Mouse (Mus musculus) olfactory bulb, adult 2 months (tissue): Measurements from ENCODE around the gene Slc16a10. TPM values are rescaled to one million over a fixed set of nuclear protein-coding genes. Genes with fewer than 3 reads are reported as not detected.

ENCODE experiments used
- H3K27ac ChIP-seq: fragments of 200-500 bp; 2 replicates; pipeline ENCODE4 v1.5.1; 2012; ENCODE audit warnings: low read depth, low read length; ENCODE audit not compliant: insufficient read depth
- H3K4me1 ChIP-seq: fragments of 200-500 bp; 2 replicates; pipeline ENCODE4 v1.6.1; 2012; ENCODE audit warnings: low read length; ENCODE audit not compliant: control insufficient read depth, insufficient read depth
- H3K4me3 ChIP-seq: fragments of 200-500 bp; 2 replicates; pipeline ENCODE4 v1.5.1; 2012; ENCODE audit warnings: mild to moderate bottlenecking, low read depth, low read length, moderate library complexity; ENCODE audit not compliant: insufficient read depth
- CTCF ChIP-seq: fragments of 200-500 bp; IDR thresholded peaks from 2 replicates; pipeline ENCODE4 v1.5.1; 2012; ENCODE audit warnings: low read depth, mild to moderate bottlenecking, low read length, moderate library complexity; ENCODE audit not compliant: insufficient read depth
- POLR2A ChIP-seq: fragments of 200-500 bp; IDR thresholded peaks from 2 replicates; pipeline ENCODE4 v1.6.1; 2012; ENCODE audit warnings: mild to moderate bottlenecking, low read depth, low read length, moderate library complexity; ENCODE audit not compliant: insufficient read depth
- WGBS: fragments of 180-500 bp; shearing (Covaris S2); methylation state at CpG from one replicate; pipeline ENCODE4 v1.1.7; 2018; 5-methylcytosine and 5-hydroxymethylcytosine counted together
- polyA plus RNA-seq: library from polyadenylated mRNA; stranded (reverse); fragments of >200 nt; gene quantifications from 2 replicates; pipeline ENCODE4 v1.2.4, GENCODE M21; 2012; ENCODE audit warnings: low replicate concordance; ENCODE audit not compliant: missing spikeins, insufficient read depth, insufficient read length

The Slc16a10 gene
- polyA plus RNA-seq, 1 experiment, result not detected

DNA sequence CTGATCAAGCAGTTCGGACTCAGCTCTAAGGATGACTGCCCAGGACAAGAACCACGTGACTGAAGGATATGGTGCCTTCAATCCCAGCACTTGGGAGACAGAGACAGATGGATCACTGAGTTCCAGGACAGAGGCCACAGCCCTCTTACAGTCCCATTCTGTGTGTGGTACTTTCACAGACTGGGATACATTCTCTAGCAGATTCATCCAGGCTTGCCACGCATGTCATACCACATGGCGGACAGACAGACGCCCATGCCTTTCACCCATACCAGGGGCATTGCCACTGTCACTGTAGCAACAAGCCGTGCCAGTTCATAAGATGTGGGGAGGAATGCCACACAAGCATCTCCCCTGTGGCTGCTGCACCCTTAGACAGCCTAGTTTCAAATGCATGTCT lies 111.3 kb downstream of the Slc16a10 start:
- peaks cover 10% of the 10 kb centered on the region for H3K4me1 ChIP-seq
- no peak overlapping the region for H3K27ac ChIP-seq
- WGBS, result 95% methylated on average over 6 of the region's 6 CpGs
- no peak overlapping the region for H3K4me3 ChIP-seq
- TF ChIP-seq CTCF, result no peak
- TF ChIP-seq POLR2A, result no peak

DNA sequence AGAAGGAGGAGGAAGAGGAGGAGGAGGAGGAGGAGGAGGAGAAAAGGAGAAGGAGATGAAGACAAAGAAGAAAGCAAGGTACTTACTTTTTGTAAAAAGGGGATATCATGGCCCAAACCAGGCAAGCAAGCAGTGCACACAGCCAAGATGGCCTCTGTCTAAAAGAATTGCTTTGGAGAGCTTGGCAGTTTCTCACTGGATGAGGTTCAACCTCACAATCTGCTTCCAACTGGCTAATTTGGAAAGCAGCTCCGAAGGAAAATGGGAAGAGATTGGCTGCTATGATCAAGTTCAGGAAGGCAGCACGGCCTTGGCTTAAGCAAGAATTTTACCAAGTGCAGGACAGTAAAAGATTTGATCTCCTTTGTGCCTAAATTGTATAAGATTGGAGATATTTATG lies 112.4 kb downstream of the Slc16a10 start:
- TF ChIP-seq POLR2A (no peak), CTCF (no peak)
- Histone ChIP-seq H3K4me3 (no peak overlapping the region), H3K27ac (no peak overlapping the region), H3K4me1 (peaks cover 13% of the 10 kb centered on the region)
- WGBS, result 62% methylated on average over 2 of the region's 2 CpGs

GRCm38 (mm10) chr10:40028091-40028490 lies 114.0 kb downstream of the Slc16a10 start:
- H3K4me3 ChIP-seq, result no peak overlapping the region
- no peak for TF ChIP-seq CTCF
- TF ChIP-seq POLR2A, result no peak
- peaks cover 11% of the 10 kb centered on the region for H3K4me1 ChIP-seq
- WGBS, result 84% methylated on average over 8 of the region's 8 CpGs
- H3K27ac ChIP-seq, result no peak overlapping the region

- 91% methylated on average over 5 of the region's 5 CpGs for WGBS
- Histone ChIP-seq H3K4me1 (peaks cover 7% of the 10 kb centered on the region; the same call in 1 of the 2 replicates), H3K4me3 (no peak overlapping the region), H3K27ac (no peak overlapping the region)
- no peak for TF ChIP-seq CTCF
- no peak for TF ChIP-seq POLR2A
Observed at GRCm38 (mm10) chr10:40026546-40026945, 115.5 kb downstream of the Slc16a10 start.

GRCm38 (mm10) chr10:40025560-40025959 lies 116.5 kb downstream of the Slc16a10 start:
- H3K27ac ChIP-seq, result peak overlapping the region; percentile 37
- TF ChIP-seq CTCF (no peak), POLR2A (no peak)
- H3K4me1 ChIP-seq, result peaks cover 9% of the 10 kb centered on the region
- 33% methylated on average over 8 of the region's 8 CpGs for WGBS
- peak overlapping the region; percentile 57 for H3K4me3 ChIP-seq

GRCm38 (mm10) chr10:40024554-40025428 lies 117.3 kb downstream of the Slc16a10 start, which contains the start of gene Mfsd4b1:
Mfsd4b1 (minus strand) TSS chr10:40025268.
- WGBS, result under 1% methylated on average over 46 of the region's 46 CpGs
- Histone ChIP-seq H3K4me3 (peak within 1 kb of the TSS; percentile 57), H3K27ac (peak within 1 kb of the TSS; percentile 70), H3K4me1 (peaks cover 9% of the 10 kb centered on the region)
- TF ChIP-seq POLR2A (peak; percentile 59), CTCF (no peak)

- Histone ChIP-seq H3K4me1 (peaks cover 7% of the 10 kb centered on the region), H3K27ac (no peak overlapping the region), H3K4me3 (no peak overlapping the region)
- WGBS, result 72% methylated on average over 2 of the region's 2 CpGs
- TF ChIP-seq POLR2A, result no peak
- no peak for TF ChIP-seq CTCF
Observed at GRCm38 (mm10) chr10:40020401-40020800, 121.7 kb downstream of the Slc16a10 start.

DNA sequence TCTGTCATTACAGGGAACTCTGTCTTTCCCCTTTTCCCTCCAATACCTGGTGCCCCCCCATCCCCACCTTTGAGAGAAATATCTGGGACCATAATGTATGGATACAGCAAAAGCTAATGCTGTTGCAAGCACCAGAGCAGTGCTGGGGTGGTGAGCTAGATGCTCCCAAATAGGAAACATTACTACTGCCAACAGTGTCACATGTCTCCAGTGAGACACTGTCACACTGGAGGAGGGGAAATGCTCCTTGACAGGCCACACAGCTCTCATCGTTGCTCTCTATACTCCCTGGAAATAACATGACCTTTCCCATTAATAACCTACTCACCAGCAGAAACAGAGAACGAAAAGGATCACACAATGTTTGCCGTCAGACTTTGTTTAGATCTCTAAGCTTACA lies 122.6 kb downstream of the Slc16a10 start:
- Histone ChIP-seq H3K27ac (no peak overlapping the region), H3K4me1 (peaks cover 6% of the 10 kb centered on the region), H3K4me3 (no peak overlapping the region)
- 43% methylated on average over 3 of the region's 3 CpGs for WGBS
- TF ChIP-seq POLR2A, result no peak
- no peak for TF ChIP-seq CTCF

DNA sequence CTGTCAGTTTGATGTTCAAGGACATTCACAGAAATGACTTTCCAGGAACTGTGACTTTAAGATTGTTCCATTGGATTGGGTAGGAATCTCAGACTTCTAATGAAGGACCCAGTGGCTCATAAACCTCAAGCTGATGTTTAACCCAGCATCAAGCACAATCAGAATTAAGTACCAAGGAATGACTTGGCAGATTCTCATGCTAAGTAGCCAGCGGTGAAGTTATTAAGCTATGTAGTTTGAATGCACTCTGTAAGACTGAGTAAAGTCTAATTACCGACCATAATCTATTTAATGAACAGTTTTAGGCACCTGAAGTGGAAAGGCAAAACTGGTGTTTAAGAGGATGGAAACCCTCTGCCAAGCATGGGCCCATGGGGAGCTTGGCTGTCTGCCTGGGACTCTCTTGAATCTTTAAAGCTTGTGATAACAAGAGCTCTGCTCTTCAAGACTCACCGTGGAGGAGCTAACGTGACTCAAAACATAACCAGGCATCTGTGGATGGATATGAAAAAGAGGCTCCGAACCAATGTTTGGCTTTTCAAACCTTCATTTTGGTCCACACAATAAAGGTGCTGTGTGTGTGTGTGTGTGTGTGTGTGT lies 123.7 kb downstream of the Slc16a10 start:
- Histone ChIP-seq H3K4me3 (no peak overlapping the region), H3K27ac (no peak overlapping the region), H3K4me1 (peaks cover 2% of the 10 kb centered on the region; the same call in 1 of the 2 replicates)
- WGBS, result 55% methylated on average over 5 of the region's 5 CpGs
- TF ChIP-seq POLR2A (no peak), CTCF (no peak)
